Mouse (Mus musculus): ENCODE data around the gene Prg3. TPM values are rescaled to one million over a fixed set of nuclear protein-coding genes. Genes with fewer than 3 reads are reported as not detected.

Prg3 gene
- not detected in 2 replicates for polyA plus RNA-seq (2014; fragmentation: Nextera tagmentation; extraction: Ambion mirVana)

DNA sequence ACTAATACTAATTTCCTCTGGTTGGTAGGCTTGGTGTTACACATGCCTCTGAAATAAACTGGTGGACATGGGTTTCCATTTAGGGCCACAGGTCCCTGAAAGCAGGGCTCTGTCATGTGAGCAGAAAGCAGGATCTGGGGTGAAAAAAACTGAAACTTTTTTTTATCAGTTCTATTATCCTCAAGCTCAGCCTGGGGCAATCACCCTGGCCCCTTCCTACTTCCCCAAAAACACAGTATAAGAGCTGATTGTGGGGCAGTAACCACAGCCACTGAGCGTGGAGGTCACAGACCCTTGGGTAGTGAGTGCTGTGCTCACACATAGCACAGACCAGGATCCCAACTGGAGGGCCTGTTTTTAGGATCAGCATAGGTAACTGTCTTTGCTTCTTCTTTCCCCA is at the start of gene Prg3:
TSS of gene Prg3 (plus strand) at position 286 of the 400 bp plus-strand sequence.
- Histone ChIP-seq H3K4me1 (replicated peaks; ENCODE audit: control insufficient read depth, insufficient read depth, low read length) (no peaks in the 10 kb centered on the region), H3K36me3 (ENCODE audit: control insufficient read depth, insufficient read depth, low read length) (no peaks in the 10 kb centered on the region), H3K9ac (ENCODE audit: low read length) (no peak within 1 kb of the TSS), H3K4me3 (ENCODE audit: low read depth, low read length) (no peak within 1 kb of the TSS), H3K9me3 (ENCODE audit: control insufficient read depth, low read length) (no peaks in the 10 kb centered on the region), H3K4me2 (ENCODE audit: low read depth, low read length, severe bottlenecking) (no peak within 1 kb of the TSS), H3K27ac (ENCODE audit: low read depth, low read length) (no peak within 1 kb of the TSS), H3K27me3 (ENCODE audit: control insufficient read depth, insufficient read depth, low read length) (no peaks in the 10 kb centered on the region)
- 71% methylated on average over 1 of the region's 1 CpGs for WGBS
- DNase-seq (ENCODE audit: low spot score) (no peak), ATAC-seq (replicated peaks; ENCODE audit: low FRiP score) (no peak)

DNA sequence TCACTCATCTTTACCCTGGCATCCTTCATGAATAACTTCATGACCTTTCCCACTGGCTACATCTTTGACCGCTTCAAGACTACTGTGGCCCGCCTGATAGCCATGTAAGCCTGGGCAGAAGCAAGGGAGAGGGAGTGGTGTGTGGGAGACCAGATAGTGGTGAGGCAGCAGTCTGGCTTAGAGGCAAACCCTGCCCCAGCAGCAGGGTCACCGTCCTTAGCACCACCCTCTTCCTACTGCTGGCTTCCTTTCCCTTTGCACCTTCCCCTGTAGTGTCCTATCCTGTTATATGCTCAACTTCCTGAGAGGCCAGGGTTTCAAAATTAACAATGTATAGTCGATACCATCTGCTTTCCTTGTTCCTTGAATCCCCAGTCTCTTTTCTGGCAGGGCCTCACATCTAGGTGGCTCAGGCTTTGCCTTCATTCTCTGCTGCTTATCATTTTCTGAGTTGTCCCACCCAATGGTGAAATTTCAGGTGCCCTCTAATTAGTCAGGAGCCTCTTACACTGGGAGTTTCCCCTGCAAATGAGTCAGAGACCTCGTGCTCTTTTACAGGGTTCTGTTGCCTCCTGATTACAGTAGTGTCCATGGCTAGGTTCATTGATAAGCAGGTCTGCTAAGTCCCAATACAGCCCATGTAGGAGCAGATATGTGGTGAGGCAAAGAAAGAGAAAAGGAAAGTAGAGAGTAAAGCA is 49.6 kb upstream of the Prg3 start:
- no peak overlapping the region for H3K4me2 ChIP-seq (ENCODE audit: low read depth, low read length, severe bottlenecking)
- WGBS: 87% methylated on average over 5 of the region's 5 CpGs
- no peak overlapping the region; the same call in 1 of the 2 replicates for H3K27ac ChIP-seq (ENCODE audit: low read depth, low read length)
- no peaks in the 10 kb centered on the region for H3K36me3 ChIP-seq (ENCODE audit: control insufficient read depth, insufficient read depth, low read length)
- ATAC-seq (replicated peaks; ENCODE audit: low FRiP score) (no peak), DNase-seq (ENCODE audit: low spot score) (no peak)
- no peaks in the 10 kb centered on the region for H3K9me3 ChIP-seq (ENCODE audit: control insufficient read depth, low read length)
- no peak overlapping the region for H3K9ac ChIP-seq (ENCODE audit: low read length)
- no peaks in the 10 kb centered on the region for H3K27me3 ChIP-seq (ENCODE audit: control insufficient read depth, insufficient read depth, low read length)
- no peaks in the 10 kb centered on the region for H3K4me1 ChIP-seq (replicated peaks; ENCODE audit: control insufficient read depth, insufficient read depth, low read length)
- no peak overlapping the region for H3K4me3 ChIP-seq (ENCODE audit: low read depth, low read length)

DNA sequence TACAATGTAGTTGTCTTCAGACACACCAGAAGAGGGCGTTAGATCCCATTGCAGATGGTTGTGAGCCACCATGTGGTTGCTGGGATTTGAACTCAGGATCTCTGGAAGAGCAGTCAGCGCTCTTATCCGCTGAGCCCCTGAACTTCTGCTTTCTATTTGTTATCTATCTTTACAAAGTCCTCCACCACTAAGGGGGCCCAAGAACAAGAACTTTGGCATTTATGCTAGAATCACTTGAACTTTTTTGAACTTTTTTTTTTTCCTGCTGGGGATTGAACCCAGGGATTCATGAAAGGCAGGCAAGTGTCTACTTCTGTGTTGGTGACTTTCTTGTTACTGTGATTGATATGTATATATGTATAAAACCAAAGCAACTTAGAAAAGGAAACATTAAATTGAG is 48.7 kb upstream of the Prg3 start:
- Histone ChIP-seq H3K27me3 (ENCODE audit: control insufficient read depth, insufficient read depth, low read length) (no peaks in the 10 kb centered on the region), H3K4me1 (replicated peaks; ENCODE audit: control insufficient read depth, insufficient read depth, low read length) (no peaks in the 10 kb centered on the region), H3K27ac (ENCODE audit: low read depth, low read length) (no peak overlapping the region), H3K36me3 (ENCODE audit: control insufficient read depth, insufficient read depth, low read length) (no peaks in the 10 kb centered on the region), H3K9ac (ENCODE audit: low read length) (no peak overlapping the region), H3K4me2 (ENCODE audit: low read depth, low read length, severe bottlenecking) (no peak overlapping the region), H3K4me3 (ENCODE audit: low read depth, low read length) (no peak overlapping the region), H3K9me3 (ENCODE audit: control insufficient read depth, low read length) (no peaks in the 10 kb centered on the region)
- DNase-seq (ENCODE audit: low spot score): no peak
- no peak for ATAC-seq (replicated peaks; ENCODE audit: low FRiP score)
- WGBS: 86% methylated on average over 3 of the region's 3 CpGs

DNA sequence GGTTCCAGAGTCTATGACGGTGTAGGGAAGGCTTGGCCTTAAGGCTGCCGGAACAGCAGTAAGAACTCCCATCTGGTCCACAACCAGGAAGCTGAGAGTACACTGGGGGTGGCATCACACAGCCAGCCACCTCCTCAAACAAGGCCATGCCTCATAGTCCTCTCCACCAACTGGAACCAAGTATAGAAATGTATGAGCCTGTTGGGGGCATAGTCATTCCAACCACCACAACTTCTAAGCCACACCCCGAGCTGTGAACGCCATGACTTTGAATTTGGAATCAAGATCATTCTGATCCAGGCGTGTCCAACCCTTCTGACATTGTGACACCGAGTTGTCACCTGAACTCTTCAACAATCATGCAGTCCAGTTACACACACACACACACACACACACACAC is 48.3 kb upstream of the Prg3 start:
- Histone ChIP-seq H3K9ac (ENCODE audit: low read length) (no peak overlapping the region), H3K27ac (ENCODE audit: low read depth, low read length) (no peak overlapping the region), H3K4me3 (ENCODE audit: low read depth, low read length) (no peak overlapping the region), H3K36me3 (ENCODE audit: control insufficient read depth, insufficient read depth, low read length) (no peaks in the 10 kb centered on the region), H3K4me2 (ENCODE audit: low read depth, low read length, severe bottlenecking) (no peak overlapping the region), H3K9me3 (ENCODE audit: control insufficient read depth, low read length) (no peaks in the 10 kb centered on the region), H3K4me1 (replicated peaks; ENCODE audit: control insufficient read depth, insufficient read depth, low read length) (no peaks in the 10 kb centered on the region), H3K27me3 (ENCODE audit: control insufficient read depth, insufficient read depth, low read length) (no peaks in the 10 kb centered on the region)
- ATAC-seq (replicated peaks; ENCODE audit: low FRiP score): no peak
- DNase-seq (ENCODE audit: low spot score): no peak
- WGBS: 93% methylated on average over 6 of the region's 6 CpGs

DNA sequence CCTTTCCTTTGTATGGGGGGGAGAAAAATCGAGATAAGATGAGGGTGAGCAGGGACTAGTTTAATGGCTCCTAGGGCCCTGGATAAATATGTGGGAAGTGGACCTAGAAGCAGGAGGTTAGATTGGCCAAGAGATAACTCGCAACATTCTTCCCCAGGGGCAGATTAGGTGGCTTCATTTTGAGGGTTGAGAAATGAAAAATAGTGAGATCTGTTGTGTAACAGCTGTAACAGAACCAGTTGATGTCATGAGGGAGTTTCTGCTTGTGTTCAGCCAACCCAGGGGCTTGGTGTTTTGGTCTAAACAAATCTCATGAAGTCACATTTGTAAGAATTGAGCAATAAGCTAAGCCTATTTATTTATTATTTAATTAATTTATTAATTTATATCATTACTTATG is 46.7 kb upstream of the Prg3 start:
- H3K36me3 ChIP-seq (ENCODE audit: control insufficient read depth, insufficient read depth, low read length): no peaks in the 10 kb centered on the region
- no peak overlapping the region for H3K4me2 ChIP-seq (ENCODE audit: low read depth, low read length, severe bottlenecking)
- no peaks in the 10 kb centered on the region for H3K9me3 ChIP-seq (ENCODE audit: control insufficient read depth, low read length)
- H3K4me3 ChIP-seq (ENCODE audit: low read depth, low read length): no peak overlapping the region
- no peak overlapping the region for H3K27ac ChIP-seq (ENCODE audit: low read depth, low read length)
- DNase-seq (ENCODE audit: low spot score) (no peak), ATAC-seq (replicated peaks; ENCODE audit: low FRiP score) (no peak)
- H3K9ac ChIP-seq (ENCODE audit: low read length): no peak overlapping the region
- H3K27me3 ChIP-seq (ENCODE audit: control insufficient read depth, insufficient read depth, low read length): no peaks in the 10 kb centered on the region
- WGBS: 80% methylated on average over 2 of the region's 2 CpGs
- no peaks in the 10 kb centered on the region for H3K4me1 ChIP-seq (replicated peaks; ENCODE audit: control insufficient read depth, insufficient read depth, low read length)

DNA sequence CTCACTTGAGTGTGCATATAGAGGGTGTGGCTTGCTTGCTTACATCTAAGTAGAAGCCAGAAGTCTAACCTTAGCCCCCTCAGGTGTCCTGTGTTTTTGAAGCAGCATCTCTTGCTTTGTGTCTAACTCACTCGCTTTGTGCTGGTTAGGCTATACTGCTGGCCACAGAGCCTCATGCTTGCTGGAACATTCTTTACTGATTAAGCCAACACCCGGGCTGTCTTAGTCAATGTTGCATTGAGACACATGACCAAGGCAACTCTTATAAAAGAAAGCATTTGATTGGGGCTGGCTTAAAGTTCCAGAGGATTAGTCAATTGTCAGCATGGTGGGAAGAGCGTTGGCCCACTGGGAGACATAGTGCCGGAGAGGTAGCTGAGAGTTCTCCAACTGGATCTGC is 46.2 kb upstream of the Prg3 start:
- WGBS: 84% methylated on average over 4 of the region's 4 CpGs
- no peaks in the 10 kb centered on the region for H3K27me3 ChIP-seq (ENCODE audit: control insufficient read depth, insufficient read depth, low read length)
- H3K36me3 ChIP-seq (ENCODE audit: control insufficient read depth, insufficient read depth, low read length): no peaks in the 10 kb centered on the region

DNA sequence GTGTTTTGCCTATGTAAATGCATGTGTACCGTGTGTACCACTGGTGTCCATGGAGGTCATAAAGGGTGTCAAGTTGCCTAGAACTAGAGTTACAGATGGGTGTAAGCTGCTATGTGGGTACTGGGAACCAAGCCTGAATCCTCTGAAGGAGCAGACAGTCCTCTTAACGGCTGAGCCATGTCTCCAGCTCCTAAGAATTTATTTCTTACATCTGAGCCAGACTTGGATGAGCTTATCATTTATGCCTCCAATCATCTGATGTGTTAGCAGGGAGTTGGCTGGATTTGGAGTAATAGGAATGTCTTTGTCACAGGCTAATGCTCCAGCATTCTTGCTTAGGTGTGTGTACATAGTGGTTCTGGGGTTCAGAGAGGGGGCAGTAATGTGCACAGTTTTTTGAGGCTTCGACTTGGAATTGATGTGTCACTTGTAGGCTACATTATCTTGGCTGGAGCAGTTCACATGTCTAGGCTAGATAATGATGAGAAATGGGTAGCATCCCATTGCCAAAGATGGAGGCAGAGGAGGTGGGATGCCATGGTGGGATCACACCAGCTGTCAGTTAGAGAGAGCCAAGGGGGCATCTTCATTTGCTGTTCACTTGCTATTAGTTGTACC is 40.8 kb upstream of the Prg3 start:
- no peak overlapping the region for H3K4me3 ChIP-seq (ENCODE audit: low read depth, low read length)
- no peaks in the 10 kb centered on the region for H3K4me1 ChIP-seq (replicated peaks; ENCODE audit: control insufficient read depth, insufficient read depth, low read length)
- ATAC-seq (replicated peaks; ENCODE audit: low FRiP score) (no peak), DNase-seq (ENCODE audit: low spot score) (no peak)
- H3K4me2 ChIP-seq (ENCODE audit: low read depth, low read length, severe bottlenecking): no peak overlapping the region
- no peak overlapping the region for H3K27ac ChIP-seq (ENCODE audit: low read depth, low read length)
- H3K36me3 ChIP-seq (ENCODE audit: control insufficient read depth, insufficient read depth, low read length): no peaks in the 10 kb centered on the region
- 87% methylated on average over 3 of the region's 3 CpGs for WGBS
- H3K9me3 ChIP-seq (ENCODE audit: control insufficient read depth, low read length): no peaks in the 10 kb centered on the region
- H3K9ac ChIP-seq (ENCODE audit: low read length): no peak overlapping the region
- H3K27me3 ChIP-seq (ENCODE audit: control insufficient read depth, insufficient read depth, low read length): no peaks in the 10 kb centered on the region

More for the DNA sequence above, 46.2 kb upstream of the Prg3 start:
- Histone ChIP-seq H3K4me1 (replicated peaks; ENCODE audit: control insufficient read depth, insufficient read depth, low read length) (no peaks in the 10 kb centered on the region), H3K9ac (ENCODE audit: low read length) (no peak overlapping the region), H3K4me2 (ENCODE audit: low read depth, low read length, severe bottlenecking) (no peak overlapping the region), H3K27ac (ENCODE audit: low read depth, low read length) (no peak overlapping the region), H3K4me3 (ENCODE audit: low read depth, low read length) (no peak overlapping the region), H3K9me3 (ENCODE audit: control insufficient read depth, low read length) (no peaks in the 10 kb centered on the region)
- no peak for ATAC-seq (replicated peaks; ENCODE audit: low FRiP score)
- no peak for DNase-seq (ENCODE audit: low spot score)

DNA sequence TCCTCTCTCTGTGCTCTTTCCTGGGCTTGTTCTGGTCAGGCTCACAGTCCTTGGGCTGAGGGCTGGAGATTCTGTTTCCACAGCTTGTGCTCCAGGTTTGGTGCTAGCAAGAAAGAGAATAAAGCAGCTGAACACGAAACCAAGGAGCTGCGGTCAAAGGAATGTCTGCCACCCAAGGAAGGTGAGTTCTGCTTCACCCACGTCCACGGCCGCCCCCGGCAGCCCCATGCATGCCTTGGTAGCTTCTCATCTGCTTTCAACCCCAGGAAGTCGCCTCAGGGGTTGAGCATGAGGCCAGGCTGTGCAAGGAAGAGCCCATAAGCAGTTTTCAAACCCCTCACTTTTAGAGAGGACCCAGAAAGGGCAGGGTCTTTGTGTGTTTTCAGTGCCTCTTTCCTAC is 39.8 kb upstream of the Prg3 start:
- Histone ChIP-seq H3K27me3 (ENCODE audit: control insufficient read depth, insufficient read depth, low read length) (no peaks in the 10 kb centered on the region), H3K4me3 (ENCODE audit: low read depth, low read length) (no peak overlapping the region), H3K9me3 (ENCODE audit: control insufficient read depth, low read length) (no peaks in the 10 kb centered on the region), H3K4me1 (replicated peaks; ENCODE audit: control insufficient read depth, insufficient read depth, low read length) (no peaks in the 10 kb centered on the region), H3K4me2 (ENCODE audit: low read depth, low read length, severe bottlenecking) (no peak overlapping the region), H3K36me3 (ENCODE audit: control insufficient read depth, insufficient read depth, low read length) (no peaks in the 10 kb centered on the region), H3K9ac (ENCODE audit: low read length) (no peak overlapping the region), H3K27ac (ENCODE audit: low read depth, low read length) (no peak overlapping the region)
- ATAC-seq (replicated peaks; ENCODE audit: low FRiP score): no peak
- DNase-seq (ENCODE audit: low spot score): no peak
- 90% methylated on average over 7 of the region's 7 CpGs for WGBS

DNA sequence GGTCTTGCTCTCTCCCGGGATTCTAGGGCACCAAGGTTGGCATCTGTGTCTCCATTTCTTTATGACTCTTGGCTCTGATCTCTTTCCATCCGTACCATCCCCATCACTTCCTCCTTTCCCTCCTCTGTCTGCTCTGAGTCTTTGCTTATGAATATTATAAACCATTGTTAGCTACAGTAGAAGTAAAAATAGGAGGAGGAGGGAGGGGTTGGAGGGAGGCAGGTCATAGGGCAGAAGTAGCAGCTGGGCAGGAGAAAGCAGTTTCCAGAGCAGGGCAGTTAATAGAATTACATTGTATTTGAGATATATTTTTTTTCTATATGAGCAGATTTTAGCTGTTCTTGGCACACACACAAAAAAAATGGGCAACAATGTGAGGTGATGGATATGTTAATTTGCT is 39.3 kb upstream of the Prg3 start:
- Histone ChIP-seq H3K9ac (ENCODE audit: low read length) (no peak overlapping the region), H3K4me1 (replicated peaks; ENCODE audit: control insufficient read depth, insufficient read depth, low read length) (no peaks in the 10 kb centered on the region), H3K4me2 (ENCODE audit: low read depth, low read length, severe bottlenecking) (no peak overlapping the region), H3K27ac (ENCODE audit: low read depth, low read length) (no peak overlapping the region), H3K27me3 (ENCODE audit: control insufficient read depth, insufficient read depth, low read length) (no peaks in the 10 kb centered on the region), H3K9me3 (ENCODE audit: control insufficient read depth, low read length) (no peaks in the 10 kb centered on the region), H3K4me3 (ENCODE audit: low read depth, low read length) (no peak overlapping the region), H3K36me3 (ENCODE audit: control insufficient read depth, insufficient read depth, low read length) (no peaks in the 10 kb centered on the region)
- 86% methylated on average over 2 of the region's 2 CpGs for WGBS
- ATAC-seq (replicated peaks; ENCODE audit: low FRiP score) (no peak), DNase-seq (ENCODE audit: low spot score) (no peak)

Data from forebrain, embryonic 11.5 days (tissue).